7 mouse cellular contexts compared by ENCODE assay signal in the genomic region with DNA sequence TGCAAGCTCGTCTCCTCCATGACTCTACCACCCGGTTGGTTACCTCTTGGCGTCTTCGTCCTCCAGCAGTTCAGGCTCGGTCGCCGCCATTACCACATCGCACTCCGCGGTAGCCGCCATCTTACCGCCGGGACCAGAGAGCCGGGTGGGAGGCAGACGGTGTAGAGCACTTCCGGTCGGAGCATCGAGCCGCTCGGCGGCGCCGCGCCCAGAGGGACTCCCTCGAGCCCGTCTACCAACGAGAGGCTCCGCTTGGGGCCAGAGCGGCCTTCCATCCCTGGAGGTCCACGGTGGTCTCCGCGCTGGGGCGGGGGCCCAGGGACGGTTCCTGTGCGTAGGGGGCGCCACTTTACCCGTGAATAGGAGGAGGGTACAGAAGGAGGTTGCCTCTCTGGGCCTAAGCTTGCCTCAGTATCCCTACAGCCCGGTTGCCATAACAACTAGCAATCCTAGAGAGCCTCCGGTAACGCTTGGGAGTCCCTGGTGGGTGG. TPM values are rescaled to one million over a fixed set of nuclear protein-coding genes. Genes with fewer than 3 reads are reported as not detected.
DNase-seq lines count a peak whose midpoint lies in the region; ATAC-seq and TF ChIP-seq lines count a peak whose summit lies in the region.

No protein-coding gene starts in this region.

- H3K4me2 ChIP-seq in embryonic facial prominence, embryonic 11.5 days (ENCODE audit: low read depth, low read length), result peak overlapping the region; percentile 75
- peak overlapping the region; percentile 86 for H3K4me2 ChIP-seq in limb, embryonic 12.5 days
- peak overlapping the region; percentile 69 for H3K4me2 ChIP-seq in midbrain, embryonic 15.5 days

- H3K36me3 ChIP-seq in embryonic facial prominence, embryonic 11.5 days (replicated peaks; ENCODE audit: control insufficient read depth, insufficient read depth, low read depth, low read length), result no peaks in the 10 kb centered on the region
- H3K36me3 ChIP-seq in kidney, adult 2 months (ENCODE audit: control insufficient read depth, insufficient read depth, low read length), result no peaks in the 10 kb centered on the region
- H3K36me3 ChIP-seq in limb, embryonic 12.5 days, result peaks cover 15% of the 10 kb centered on the region
- no peaks in the 10 kb centered on the region for H3K36me3 ChIP-seq in midbrain, embryonic 15.5 days (replicated peaks)
- no peaks in the 10 kb centered on the region for H3K36me3 ChIP-seq in spleen, adult 2 months (ENCODE audit: control insufficient read depth, insufficient read depth, low read length)

- H3K4me3 ChIP-seq in embryonic facial prominence, embryonic 11.5 days (ENCODE audit: low read depth, low read length), result peak overlapping the region; percentile 72
- peak overlapping the region; percentile 99 for H3K4me3 ChIP-seq in kidney, adult 2 months (ENCODE audit: insufficient read depth, low read depth, low read length)
- H3K4me3 ChIP-seq in limb, embryonic 12.5 days (replicated peaks), result peak overlapping the region; percentile 92
- H3K4me3 ChIP-seq in midbrain, embryonic 15.5 days, result peak overlapping the region; percentile 92
- peak overlapping the region; percentile 91 for H3K4me3 ChIP-seq in spleen, adult 2 months (ENCODE audit: extremely low read depth, insufficient read depth, insufficient read length)

- DNase-seq in adrenal gland, postnatal 14 days, result peak; percentile 97
- DNase-seq in embryonic facial prominence, embryonic 11.5 days (ENCODE audit: low spot score), result peak; percentile 99
- peak; percentile 96 to 97 for DNase-seq in heart, adult 18-20 months
- DNase-seq in kidney, adult 2 months, result peak; percentile 96
- DNase-seq in spleen, adult 2 months (ENCODE audit: low read depth in 1 of 2, low spot score in 2 of 2), result peak; percentile 80 to 90

- H3K27me3 ChIP-seq in embryonic facial prominence, embryonic 11.5 days (ENCODE audit: control insufficient read depth, insufficient read depth, low read length), result no peaks in the 10 kb centered on the region
- no peaks in the 10 kb centered on the region for H3K27me3 ChIP-seq in kidney, adult 2 months (replicated peaks; ENCODE audit: control insufficient read depth, insufficient read depth, low read length)
- no peaks in the 10 kb centered on the region for H3K27me3 ChIP-seq in limb, embryonic 12.5 days
- H3K27me3 ChIP-seq in midbrain, embryonic 15.5 days (replicated peaks), result no peaks in the 10 kb centered on the region
- H3K27me3 ChIP-seq in spleen, adult 2 months (ENCODE audit: control insufficient read depth, insufficient read depth, low read length), result no peaks in the 10 kb centered on the region

- ATAC-seq in embryonic facial prominence, embryonic 11.5 days (replicated peaks; ENCODE audit: insufficient number of reproducible peaks, low FRiP score, low TSS enrichment, low read depth), result peak; percentile 95
- ATAC-seq in limb, embryonic 12.5 days (ENCODE audit: insufficient number of reproducible peaks, insufficient read depth, low FRiP score, low TSS enrichment, low read depth), result peak; percentile 97
- ATAC-seq in midbrain, embryonic 15.5 days (replicated peaks), result peak; percentile 97

- H3K27ac ChIP-seq in embryonic facial prominence, embryonic 11.5 days (replicated peaks; ENCODE audit: low read depth, low read length), result peak overlapping the region; percentile 77
- H3K27ac ChIP-seq in kidney, adult 2 months (ENCODE audit: insufficient read depth, low read depth, low read length), result peak overlapping the region; percentile 77
- peak overlapping the region; percentile 93 for H3K27ac ChIP-seq in limb, embryonic 12.5 days
- H3K27ac ChIP-seq in midbrain, embryonic 15.5 days, result peak overlapping the region; percentile 95
- H3K27ac ChIP-seq in spleen, adult 2 months (ENCODE audit: insufficient read depth, low read length), result peak overlapping the region; percentile 91

- TF ChIP-seq POLR2A in kidney, adult 2 months (IDR thresholded peaks at IDR 0.05; ENCODE audit: low read depth, low read length), result peak; percentile 59
- TF ChIP-seq POLR2A in spleen, adult 2 months (IDR thresholded peaks at IDR 0.05; ENCODE audit: low read depth, low read length), result peak; percentile 80

- no peak for TF ChIP-seq CTCF in kidney, adult 2 months (conservative IDR thresholded peaks at IDR 0.05; ENCODE audit: insufficient read depth, insufficient read length, low read depth, low read length)
- no peak for TF ChIP-seq CTCF in spleen, adult 2 months (IDR thresholded peaks at IDR 0.05; ENCODE audit: extremely low read depth, insufficient read depth, insufficient read length, insufficient replicate concordance)

- peaks cover 2% of the 10 kb centered on the region; the same call in 1 of the 2 replicates for H3K4me1 ChIP-seq in embryonic facial prominence, embryonic 11.5 days (ENCODE audit: control insufficient read depth, insufficient read depth, low read length)
- H3K4me1 ChIP-seq in kidney, adult 2 months (ENCODE audit: control insufficient read depth, insufficient read depth, low read length), result peaks cover 13% of the 10 kb centered on the region; the same call in 1 of the 2 replicates
- H3K4me1 ChIP-seq in limb, embryonic 12.5 days (replicated peaks), result peaks cover 28% of the 10 kb centered on the region
- H3K4me1 ChIP-seq in midbrain, embryonic 15.5 days, result peaks cover 30% of the 10 kb centered on the region
- peaks cover 13% of the 10 kb centered on the region for H3K4me1 ChIP-seq in spleen, adult 2 months (ENCODE audit: control insufficient read depth, insufficient read depth, insufficient read length)

- no peaks in the 10 kb centered on the region for H3K9me3 ChIP-seq in embryonic facial prominence, embryonic 11.5 days (replicated peaks; ENCODE audit: control insufficient read depth, low read length)
- no peaks in the 10 kb centered on the region for H3K9me3 ChIP-seq in limb, embryonic 12.5 days
- no peaks in the 10 kb centered on the region for H3K9me3 ChIP-seq in midbrain, embryonic 15.5 days

- WGBS in embryonic facial prominence, embryonic 11.5 days, result under 1% methylated on average over 40 of the region's 40 CpGs
- 1% methylated on average over 40 of the region's 40 CpGs for WGBS in kidney, adult 2 months
- WGBS in limb, embryonic 12.5 days, result under 1% methylated on average over 39 of the region's 40 CpGs
- WGBS in midbrain, embryonic 15.5 days, result under 1% methylated on average over 40 of the region's 40 CpGs
- WGBS in spleen, adult 2 months, result under 1% methylated on average over 40 of the region's 40 CpGs

- peak overlapping the region; percentile 74 for H3K9ac ChIP-seq in embryonic facial prominence, embryonic 11.5 days (replicated peaks; ENCODE audit: low read length)
- H3K9ac ChIP-seq in limb, embryonic 12.5 days (replicated peaks), result peak overlapping the region; percentile 89
- peak overlapping the region; percentile 93 for H3K9ac ChIP-seq in midbrain, embryonic 15.5 days

RNA-seq across cellular contexts. Expression of a gene that starts 0.4 kb away (rescaled TPM):
- total RNA-seq in adrenal gland, postnatal 14 days (2021), result 217 and 264 TPM in 2 replicates
- polyA plus RNA-seq in embryonic facial prominence, embryonic 11.5 days (2014; fragmentation: Nextera tagmentation; extraction: Ambion mirVana), result 80.0 and 83.9 TPM in 2 replicates
- total RNA-seq in heart, adult 18-20 months (2021), result 100 to 1,000 TPM; 126 to 128 TPM
- 30.0 and 45.6 TPM in 2 replicates for polyA plus RNA-seq in kidney, adult 2 months (2012; rRNA removed)
- polyA plus RNA-seq in limb, embryonic 12.5 days (2016; fragmentation: Nextera tagmentation; extraction: Ambion mirVana), result 282 and 288 TPM in 2 replicates
- 298 and 326 TPM in 2 replicates for polyA plus RNA-seq in midbrain, embryonic 15.5 days (2015; fragmentation: Nextera tagmentation; extraction: Ambion mirVana)
- polyA plus RNA-seq in spleen, adult 2 months (2012; rRNA removed), result 43.9 and 53.7 TPM in 2 replicates

RNA-seq across cellular contexts. Expression of a gene that starts 0.5 kb away (rescaled TPM):
- 41.1 and 44.4 TPM in 2 replicates for total RNA-seq in adrenal gland, postnatal 14 days (2021)
- polyA plus RNA-seq in embryonic facial prominence, embryonic 11.5 days (2014; fragmentation: Nextera tagmentation; extraction: Ambion mirVana), result 79.5 and 93.0 TPM in 2 replicates
- total RNA-seq in heart, adult 18-20 months (2021), result 10 to 100 TPM; 48.6 to 50.6 TPM
- polyA plus RNA-seq in kidney, adult 2 months (2012; rRNA removed), result 60.5 and 63.1 TPM in 2 replicates
- 79.9 and 80.4 TPM in 2 replicates for polyA plus RNA-seq in limb, embryonic 12.5 days (2016; fragmentation: Nextera tagmentation; extraction: Ambion mirVana)
- polyA plus RNA-seq in midbrain, embryonic 15.5 days (2015; fragmentation: Nextera tagmentation; extraction: Ambion mirVana), result 111 and 115 TPM in 2 replicates
- polyA plus RNA-seq in spleen, adult 2 months (2012; rRNA removed), result 39.5 and 48.9 TPM in 2 replicates

RNA-seq across cellular contexts. Expression of a gene that starts 44.8 kb away (rescaled TPM):
- 35.5 and 38.4 TPM in 2 replicates for total RNA-seq in adrenal gland, postnatal 14 days (2021)
- polyA plus RNA-seq in embryonic facial prominence, embryonic 11.5 days (2014; fragmentation: Nextera tagmentation; extraction: Ambion mirVana), result 20.0 and 23.6 TPM in 2 replicates
- 1 to 10 TPM; 6.1 to 7.7 TPM for total RNA-seq in heart, adult 18-20 months (2021)
- polyA plus RNA-seq in kidney, adult 2 months (2012; rRNA removed), result 10.5 and 13.5 TPM in 2 replicates
- 32.3 and 34.5 TPM in 2 replicates for polyA plus RNA-seq in limb, embryonic 12.5 days (2016; fragmentation: Nextera tagmentation; extraction: Ambion mirVana)
- 38.3 and 40.0 TPM in 2 replicates for polyA plus RNA-seq in midbrain, embryonic 15.5 days (2015; fragmentation: Nextera tagmentation; extraction: Ambion mirVana)
- polyA plus RNA-seq in spleen, adult 2 months (2012; rRNA removed), result 97.4 and 120 TPM in 2 replicates

Comparison
In these comparisons a context has a peak if more than half of its experiments do, and no peak if none do; other contexts are left out.
1. Peak in every context shown above with its lines: DNase-seq, ATAC-seq, H3K4me3 ChIP-seq and H3K27ac ChIP-seq.